Mouse (Mus musculus) layer of hippocampus, postnatal 14 days (tissue): Measurements from ENCODE around the gene Pskh1. TPM values are rescaled to one million over a fixed set of nuclear protein-coding genes. Genes with fewer than 3 reads are reported as not detected.

ENCODE experiments used
- DNase-seq, 2 experiments: peaks; one replicate each; pipeline ENCODE4 v3.0.0; 2021 to 2022; ENCODE audit warnings: low spot score in 2 of 2, mixed read lengths in 1 of 2
- microRNA-seq, 2 experiments: library from miRNA; unstranded; fragments of <30 nt; microRNA quantifications; one replicate each; pipeline ENCODE4 v1.2.0; 2021
- total RNA-seq, 2 experiments: library from RNA; stranded (reverse); gene quantifications; 2 replicates each; pipeline ENCODE4 v1.2.3; 2021

The Pskh1 gene
- total RNA-seq, 2 experiments from 2014 or later, result 7.2 to 9.0 TPM

GRCm38 (mm10) chr8:105951057-105951659 is 50.9 kb downstream of the Pskh1 start:
- peak; percentile 59 to 82 for DNase-seq

GRCm38 (mm10) chr8:105956556-105956955 is 56.3 kb downstream of the Pskh1 start:
- no peak for DNase-seq

GRCm38 (mm10) chr8:105957813-105958212 is 57.6 kb downstream of the Pskh1 start:
- no peak for DNase-seq

DNA sequence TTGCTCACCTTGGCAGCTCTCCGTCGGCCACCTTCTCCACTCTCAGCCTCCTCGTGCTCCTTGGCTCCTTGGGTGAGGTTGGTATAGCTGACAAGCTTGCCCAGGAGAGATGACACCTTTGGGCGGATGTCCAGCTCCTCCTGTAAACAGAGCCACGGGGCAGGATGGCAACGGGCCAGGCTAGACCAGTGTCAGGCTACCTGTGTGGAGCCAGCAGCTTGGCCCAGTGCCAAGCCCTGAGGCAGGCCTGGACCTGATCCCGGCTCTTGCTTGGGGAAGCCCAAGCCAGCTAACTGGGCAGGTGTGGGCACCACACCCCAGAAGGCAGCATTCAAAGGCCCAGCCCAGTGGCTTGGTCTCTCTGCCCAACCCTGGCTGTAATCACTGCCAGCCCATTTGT is 59.1 kb downstream of the Pskh1 start:
- no peak for DNase-seq

DNA sequence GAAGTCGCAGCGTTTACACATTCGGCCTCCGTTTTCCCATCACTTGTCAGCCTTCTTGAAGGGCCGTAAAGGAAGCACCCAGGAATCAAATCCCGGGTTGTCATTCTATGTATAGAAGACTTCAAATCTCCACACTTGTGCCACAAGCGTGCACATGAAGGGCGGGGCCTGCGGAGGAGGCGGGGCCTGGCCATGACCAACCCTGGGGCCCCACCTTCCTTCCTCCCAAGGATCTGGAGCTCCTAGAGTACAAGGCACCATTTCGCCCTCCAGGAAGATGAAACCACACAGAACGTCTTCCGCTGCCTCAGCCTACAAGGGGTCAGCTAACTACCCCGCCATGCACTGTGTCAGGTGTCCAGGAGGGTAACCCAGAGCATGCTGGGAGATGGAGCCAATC is 60.9 kb downstream of the Pskh1 start:
- no peak for DNase-seq

DNA sequence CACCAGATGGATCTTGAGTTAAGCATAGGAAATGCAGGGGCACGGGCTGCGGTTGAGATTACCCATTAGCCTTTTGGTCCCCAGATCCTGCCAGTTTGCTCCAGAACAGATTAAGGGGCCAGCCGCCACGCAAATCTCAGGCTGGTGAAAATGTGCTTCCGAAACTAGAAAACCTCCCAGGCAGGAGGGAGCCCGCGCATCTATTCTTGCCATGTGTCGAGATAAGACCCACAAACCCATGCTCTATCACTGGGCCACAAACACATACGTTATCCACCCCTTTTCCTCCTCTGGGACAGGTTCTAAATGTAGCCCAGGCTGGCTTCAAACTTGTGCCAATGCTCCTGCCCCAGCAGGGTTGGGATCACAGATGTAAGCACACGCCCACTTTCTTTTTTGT is 61.3 kb downstream of the Pskh1 start:
- no peak for DNase-seq

DNA sequence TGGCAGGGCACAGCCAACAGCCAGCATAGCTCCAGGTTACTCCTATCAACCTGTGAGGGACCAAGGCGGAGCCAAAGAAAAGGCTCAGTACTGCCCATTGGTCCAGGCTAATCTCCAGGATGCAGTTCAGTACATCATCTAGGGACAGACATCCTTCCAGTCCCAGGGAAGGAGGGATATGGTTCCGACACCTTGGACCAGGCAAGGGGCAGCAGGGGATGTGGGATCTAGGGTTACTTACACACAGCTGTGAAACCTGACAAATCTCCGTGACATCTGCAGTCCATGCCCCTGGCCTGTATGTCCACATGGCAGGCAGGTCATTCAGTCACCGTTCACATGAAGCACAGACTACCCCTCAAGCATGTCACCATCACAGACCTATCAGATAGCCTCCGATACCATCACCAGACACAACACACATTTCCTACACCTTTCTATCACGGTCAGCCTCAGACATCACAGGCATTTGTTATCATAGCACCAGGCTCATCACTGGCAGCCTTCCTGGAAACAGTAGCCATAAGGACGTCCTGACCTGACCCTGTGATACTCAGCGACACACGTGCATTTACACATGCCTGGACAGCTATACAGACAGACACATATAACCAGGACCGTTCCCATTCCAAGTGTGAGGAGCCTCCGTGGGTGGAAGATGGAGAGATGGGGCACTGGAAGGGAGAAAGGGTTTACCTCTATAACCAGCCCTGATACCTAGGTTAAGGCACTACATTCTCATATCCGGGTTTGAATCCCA is 64.4 kb downstream of the Pskh1 start:
- no peak for DNase-seq

DNA sequence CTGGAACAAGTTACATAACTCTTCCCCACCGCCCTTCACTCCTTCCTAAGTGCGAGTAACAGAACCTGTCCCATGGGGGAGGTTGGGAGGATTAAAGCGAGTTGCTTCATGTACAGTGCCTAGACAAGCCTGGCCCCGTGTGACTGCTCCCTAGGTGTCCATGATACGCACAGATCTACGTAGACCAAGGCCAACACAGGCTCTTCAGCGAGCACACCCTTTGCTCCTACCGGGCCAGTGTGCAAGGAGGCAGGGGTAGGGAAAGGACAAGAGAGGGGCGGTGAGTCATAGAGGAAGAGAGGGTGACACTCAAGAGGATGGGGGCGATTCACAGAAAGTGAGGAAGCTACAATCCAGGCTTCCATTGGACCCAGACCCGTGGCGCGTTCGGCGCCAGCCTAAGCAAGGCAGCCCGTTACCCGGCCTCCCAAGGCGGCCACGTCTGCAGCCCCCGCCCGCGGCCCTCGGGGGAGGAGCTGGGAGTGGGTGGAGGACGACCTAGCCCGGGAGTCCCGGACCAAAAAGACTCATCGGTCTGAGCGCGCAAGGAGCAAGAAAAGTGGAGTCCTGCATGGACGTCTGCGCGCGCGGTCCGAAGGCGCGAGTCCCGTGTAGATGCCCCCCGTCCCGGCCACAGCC is 65.1 kb downstream of the Pskh1 start:
- no peak for DNase-seq

- DNase-seq, result peak; percentile 40 to 52
Observed at GRCm38 (mm10) chr8:105965905-105966341, 65.7 kb downstream of the Pskh1 start, which contains the start of gene Slc12a4. Slc12a4 (minus strand) TSS chr8:105966097.

DNA sequence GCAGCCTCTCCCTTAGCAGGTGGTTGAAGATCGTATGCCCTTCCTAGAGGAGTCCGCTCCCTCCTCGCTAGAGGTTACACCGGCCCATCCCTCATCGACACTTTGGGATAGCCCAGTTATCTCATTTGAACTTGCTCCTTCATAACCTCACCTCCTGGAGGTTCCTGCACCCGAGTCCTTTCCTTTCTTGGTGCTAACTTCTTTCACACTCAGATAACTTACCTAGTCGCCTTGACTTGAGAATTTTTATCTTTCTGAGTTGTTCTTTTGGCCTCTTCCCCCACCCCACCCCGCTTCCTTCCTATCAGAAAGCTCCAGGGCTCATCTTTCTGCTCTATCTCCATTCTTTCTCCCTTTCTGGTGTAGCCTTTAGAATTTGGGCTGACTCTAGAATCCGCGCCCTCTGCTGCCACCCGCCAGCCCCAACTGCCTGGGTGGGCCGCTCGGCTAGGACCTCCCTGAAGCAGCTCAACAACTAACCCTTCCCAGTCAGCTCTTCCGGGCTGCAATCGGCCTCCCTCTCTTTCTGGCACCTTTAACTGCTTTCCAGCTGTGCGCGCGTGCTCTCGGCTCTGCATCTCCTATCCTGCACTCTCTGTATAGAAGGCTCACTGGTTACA is 66.6 kb downstream of the Pskh1 start:
- DNase-seq, result no peak

GRCm38 (mm10) chr8:105969367-105969766 is 69.1 kb downstream of the Pskh1 start:
- no peak for DNase-seq

- no peak for DNase-seq
Observed at GRCm38 (mm10) chr8:105971019-105971720, 70.9 kb downstream of the Pskh1 start.

DNA sequence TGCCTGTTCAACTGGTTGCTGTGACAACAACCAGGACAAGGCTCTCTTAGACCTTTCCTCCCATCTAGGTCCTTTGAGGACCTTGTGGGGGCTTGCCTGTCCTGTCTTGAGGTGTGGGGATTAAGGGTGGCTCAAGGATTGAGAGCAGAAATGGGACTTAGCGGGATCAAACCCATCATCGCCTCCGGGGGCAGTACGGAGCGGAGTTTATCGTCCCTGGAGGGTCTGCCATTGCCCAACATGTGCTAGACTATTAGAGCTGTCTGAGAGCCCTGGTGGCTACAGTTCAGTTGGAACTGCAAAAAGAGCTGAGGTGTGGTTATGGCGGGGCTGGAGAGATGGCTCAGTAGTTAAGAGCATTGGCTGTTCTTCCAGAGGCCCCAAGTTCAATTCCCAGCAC is 75.1 kb downstream of the Pskh1 start:
- DNase-seq, result no peak

GRCm38 (mm10) chr8:105979325-105979724 is 79.1 kb downstream of the Pskh1 start, which contains the start of gene Dpep3:
Dpep3 (minus strand) TSS chr8:105979429.
- no peak for DNase-seq

GRCm38 (mm10) chr8:105981146-105981545 is 80.9 kb downstream of the Pskh1 start:
- DNase-seq, result no peak

Small RNAs within 50 kb of the gene (microRNA-seq; reads per million reads assigned to microRNA genes)
- gene Mir7074, result 0 to 0.23 reads per million in 2 experiments

Other genes starting within 250 kb of the Pskh1 start
- gene Carmil2, start 214.2 kb upstream of the Pskh1 start, total RNA-seq, result 10 to 100 TPM; 64.7 to 68.4 TPM
- 10 to 100 TPM; 42.8 to 43.5 TPM for gene Acd, start 199.3 kb upstream of the Pskh1 start, total RNA-seq
- 10 to 100 TPM; 36.8 to 38.4 TPM for gene Pard6a, start 199.3 kb upstream of the Pskh1 start, total RNA-seq
- gene 4933405L10Rik, start 192.8 kb upstream of the Pskh1 start, total RNA-seq, result not detected
- 1 to 10 TPM; 8.6 to 9.0 TPM for gene Enkd1, start 192.2 kb upstream of the Pskh1 start, total RNA-seq
- gene Gfod2, start 141.8 kb upstream of the Pskh1 start, total RNA-seq, result 10 to 100 TPM; 21.5 to 26.7 TPM
- 10 to 100 TPM; 25.5 to 26.0 TPM for gene Ranbp10, start 73.1 kb upstream of the Pskh1 start, total RNA-seq
- gene Tsnaxip1, start 72.7 kb upstream of the Pskh1 start, total RNA-seq, result under 1 TPM; 0.24 to 0.85 TPM
- gene Cenpt, start 47.2 kb upstream of the Pskh1 start, total RNA-seq, result 10 to 100 TPM; 18.8 to 19.5 TPM
- 10 to 100 TPM; 34.5 to 36.1 TPM for gene Thap11, start 45.3 kb upstream of the Pskh1 start, total RNA-seq
- gene Nutf2, start 39.9 kb upstream of the Pskh1 start, total RNA-seq, result 10 to 100 TPM; 36.5 to 45.5 TPM
- gene Edc4, start 19.6 kb upstream of the Pskh1 start, total RNA-seq, result 10 to 100 TPM; 57.2 to 66.0 TPM
- 1 to 10 TPM; 1.1 to 2.1 TPM for gene Nrn1l, start 6.9 kb upstream of the Pskh1 start, total RNA-seq
- 1 to 10 TPM; 1.2 to 1.3 TPM for gene Ctrl, start 33.4 kb downstream of the Pskh1 start, total RNA-seq
- 10 to 100 TPM; 62.8 to 71.5 TPM for gene Psmb10, start 38.0 kb downstream of the Pskh1 start, total RNA-seq
- gene Lcat, start 42.9 kb downstream of the Pskh1 start, total RNA-seq, result 10 to 100 TPM; 46.9 to 52.8 TPM
- 10 to 100 TPM; 28.1 to 35.8 TPM for gene Slc12a4, start 65.7 kb downstream of the Pskh1 start, total RNA-seq
- not detected for gene Dpep3, start 79.0 kb downstream of the Pskh1 start, total RNA-seq
- 10 to 100 TPM; 17.2 to 19.5 TPM for gene Dus2, start 90.9 kb downstream of the Pskh1 start, total RNA-seq
- not detected for gene Dpep2nb, start 105.5 kb downstream of the Pskh1 start, total RNA-seq
- 10 to 100 TPM; 11.1 to 12.6 TPM for gene Ddx28, start 111.4 kb downstream of the Pskh1 start, total RNA-seq
- gene Nfatc3, start 158.4 kb downstream of the Pskh1 start, total RNA-seq, result 10 to 100 TPM in 1 of 2 experiments, 1 to 10 TPM in 1; 9.9 to 11.6 TPM
- not detected for gene Esrp2, start 236.5 kb downstream of the Pskh1 start, total RNA-seq
- 10 to 100 TPM; 18.5 to 19.4 TPM for gene Pla2g15, start 250.0 kb downstream of the Pskh1 start, total RNA-seq